Mouse (Mus musculus) heart, postnatal 0 days (tissue): ENCODE results near the gene Wfdc6a.

Experiments used
- CTCF ChIP-seq: IDR thresholded peaks from 2 replicates; pipeline ENCODE4 v1.5.1; 2016; ENCODE audit warnings: antibody characterized with exemption, control low read depth, low read depth
- EP300 ChIP-seq: IDR thresholded peaks from 2 replicates; pipeline ENCODE4 v1.6.1; 2016; ENCODE audit warnings: antibody characterized with exemption, low read depth

DNA sequence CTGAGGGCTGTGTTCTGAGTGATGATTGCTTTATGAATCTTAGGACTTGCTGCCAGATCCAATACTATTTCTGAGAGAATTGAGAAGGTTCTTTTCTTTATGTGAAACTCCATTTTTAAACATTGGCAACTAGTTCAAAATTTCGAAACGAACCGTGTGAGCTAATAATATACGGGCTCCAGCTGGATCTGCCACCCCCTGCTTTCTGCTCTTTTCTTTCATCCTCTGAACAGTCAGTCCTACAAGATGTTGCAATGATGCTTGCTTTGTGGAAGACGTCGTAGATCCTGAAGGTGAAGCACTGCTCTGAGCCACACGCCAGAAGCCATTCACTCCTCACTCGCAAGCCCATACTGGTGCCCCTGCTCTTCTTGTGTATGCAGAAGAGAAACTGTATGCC is 26.8 kb downstream of the Wfdc6a start:
- TF ChIP-seq CTCF (no peak), EP300 (no peak)
